Mouse (Mus musculus): ENCODE results near the gene Isl2. TPM values are rescaled to one million over a fixed set of nuclear protein-coding genes. Genes with fewer than 3 reads are reported as not detected.

Isl2 gene
- polyA plus RNA-seq, 1 experiment from 2014 or later: 5.0 TPM

- Histone ChIP-seq H3K4me3 (no peak overlapping the region), H3K36me3 (no peaks in the 10 kb centered on the region), H3K9me3 (replicated peaks) (no peaks in the 10 kb centered on the region), H3K27me3 (ENCODE audit: low read depth, poor library complexity, severe bottlenecking) (no peaks in the 10 kb centered on the region), H3K4me1 (no peaks in the 10 kb centered on the region), H3K27ac (replicated peaks) (no peak overlapping the region)
- 75% methylated on average over 5 of the region's 5 CpGs for WGBS
- no peak for DNase-seq (ENCODE audit: low spot score)
Measured at GRCm38 (mm10) chr9:55568466-55569159, 30.1 kb downstream of the Isl2 start.

- Histone ChIP-seq H3K27ac (replicated peaks) (no peak overlapping the region), H3K36me3 (no peaks in the 10 kb centered on the region), H3K4me3 (no peak overlapping the region), H3K4me1 (no peaks in the 10 kb centered on the region), H3K27me3 (ENCODE audit: low read depth, poor library complexity, severe bottlenecking) (no peaks in the 10 kb centered on the region), H3K9me3 (replicated peaks) (no peaks in the 10 kb centered on the region)
- 93% methylated on average over 1 of the region's 1 CpGs for WGBS
- no peak for DNase-seq (ENCODE audit: low spot score)
Measured at GRCm38 (mm10) chr9:55571071-55571470, 32.6 kb downstream of the Isl2 start.

- Histone ChIP-seq H3K27me3 (ENCODE audit: low read depth, poor library complexity, severe bottlenecking) (no peaks in the 10 kb centered on the region), H3K4me3 (no peak overlapping the region), H3K36me3 (no peaks in the 10 kb centered on the region), H3K9me3 (replicated peaks) (no peaks in the 10 kb centered on the region), H3K27ac (replicated peaks) (no peak overlapping the region), H3K4me1 (peaks cover 3% of the 10 kb centered on the region)
- DNase-seq (ENCODE audit: low spot score): no peak
- WGBS: 76% methylated on average over 1 of the region's 1 CpGs
Measured at GRCm38 (mm10) chr9:55576571-55576970, 38.1 kb downstream of the Isl2 start.

DNA sequence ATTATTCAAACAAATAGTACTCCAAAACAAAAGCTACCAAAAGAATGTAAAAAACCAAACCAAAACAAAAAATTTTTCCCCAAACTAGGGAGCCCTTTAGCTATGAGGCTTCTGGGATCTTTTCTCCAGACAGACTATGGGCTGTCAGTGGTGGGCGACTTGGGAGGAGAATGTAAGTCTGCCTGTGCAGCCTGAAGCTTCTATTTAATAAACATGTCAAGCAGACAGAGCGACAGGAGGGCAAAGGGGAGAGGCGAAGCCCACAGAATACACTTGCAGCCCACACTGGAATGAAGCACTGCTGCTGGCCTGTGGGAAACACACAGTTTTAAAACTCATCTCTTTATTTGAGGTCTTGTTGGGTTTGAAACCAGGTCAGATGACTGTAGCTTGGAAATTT, 42.9 kb downstream of the Isl2 start:
- 34% methylated on average over 3 of the region's 3 CpGs for WGBS
- H3K27me3 ChIP-seq (ENCODE audit: low read depth, poor library complexity, severe bottlenecking): no peaks in the 10 kb centered on the region
- no peak for DNase-seq (ENCODE audit: low spot score)
- H3K27ac ChIP-seq (replicated peaks): no peak overlapping the region
- no peaks in the 10 kb centered on the region for H3K36me3 ChIP-seq
- peaks cover 7% of the 10 kb centered on the region for H3K4me1 ChIP-seq
- H3K9me3 ChIP-seq (replicated peaks): no peaks in the 10 kb centered on the region
- no peak overlapping the region for H3K4me3 ChIP-seq

GRCm38 (mm10) chr9:55586141-55586540, 47.7 kb downstream of the Isl2 start:
- WGBS: 94% methylated on average over 6 of the region's 6 CpGs
- peaks cover 7% of the 10 kb centered on the region for H3K4me1 ChIP-seq

More at GRCm38 (mm10) chr9:55586141-55586540, 47.7 kb downstream of the Isl2 start:
- DNase-seq (ENCODE audit: low spot score): no peak
- H3K36me3 ChIP-seq: no peaks in the 10 kb centered on the region
- H3K27ac ChIP-seq (replicated peaks): no peak overlapping the region
- no peaks in the 10 kb centered on the region for H3K9me3 ChIP-seq (replicated peaks)
- no peak overlapping the region for H3K4me3 ChIP-seq
- H3K27me3 ChIP-seq (ENCODE audit: low read depth, poor library complexity, severe bottlenecking): no peaks in the 10 kb centered on the region

Other genes with a start within 250 kb of the Isl2 start
- 0.87 and 1.0 TPM in 2 replicates for gene Nrg4, start 211.8 kb upstream of the Isl2 start, polyA plus RNA-seq (2016; fragmentation: Nextera tagmentation; extraction: Ambion mirVana)
- gene Tmem266, start 211.8 kb upstream of the Isl2 start, polyA plus RNA-seq (2016; fragmentation: Nextera tagmentation; extraction: Ambion mirVana): 0.31 and 0.62 TPM in 2 replicates
- gene Etfa, start 26.4 kb upstream of the Isl2 start, polyA plus RNA-seq (2016; fragmentation: Nextera tagmentation; extraction: Ambion mirVana): 151 and 157 TPM in 2 replicates